Mouse (Mus musculus) midbrain, postnatal 0 days (tissue): ENCODE data around the gene Plekhm1. TPM values are rescaled to one million over a fixed set of nuclear protein-coding genes. Genes with fewer than 3 reads are reported as not detected.

Experiments used
- ATAC-seq: fragments of 200-750 bp; cut with Nextera tagmentation; 2 replicates; pipeline ENCODE4 v1.8.0; 2017; ENCODE audit warnings: moderate number of reproducible peaks, mild to moderate bottlenecking, moderate TSS enrichment, moderate library complexity; ENCODE audit not compliant: low FRiP score
- DNase-seq: peaks from one replicate; pipeline ENCODE4 v3.0.0-alpha.2; 2015; ENCODE audit warnings: low spot score
- H3K27ac ChIP-seq: fragments of 300-500 bp; sonication (generic); 2 replicates; pipeline ENCODE4 v1.5.1; 2014; ENCODE audit warnings: low read depth, mild to moderate bottlenecking, low read length, mixed read lengths
- H3K27me3 ChIP-seq: fragments of 300-500 bp; sonication (generic); 2 replicates; pipeline ENCODE4 v1.6.1; 2014; ENCODE audit warnings: low read length, control low read depth, mixed read lengths; ENCODE audit not compliant: insufficient read depth
- H3K36me3 ChIP-seq: fragments of 300-500 bp; sonication (generic); 2 replicates; pipeline ENCODE4 v1.6.1; 2014; ENCODE audit warnings: low read length, control low read depth, mixed read lengths; ENCODE audit not compliant: insufficient read depth
- H3K4me1 ChIP-seq: fragments of 300-500 bp; sonication (generic); 2 replicates; pipeline ENCODE4 v1.6.1; 2014; ENCODE audit warnings: mild to moderate bottlenecking, control low read depth, antibody characterized with exemption, low read length, mixed read lengths; ENCODE audit not compliant: insufficient read depth
- H3K4me2 ChIP-seq: fragments of 300-500 bp; sonication (generic); 2 replicates; pipeline ENCODE4 v1.6.1; 2014; ENCODE audit warnings: low read depth, mild to moderate bottlenecking, low read length, mixed read lengths; ENCODE audit not compliant: poor library complexity, severe bottlenecking
- H3K4me3 ChIP-seq: fragments of 300-500 bp; sonication (generic); 2 replicates; pipeline ENCODE4 v1.5.1; 2014; ENCODE audit warnings: low read depth, mild to moderate bottlenecking, low read length, moderate library complexity
- H3K9ac ChIP-seq: fragments of 300-500 bp; sonication (generic); replicated peaks from 2 replicates; pipeline ENCODE4 v1.6.1; 2014; ENCODE audit warnings: mild to moderate bottlenecking, low read length, moderate library complexity, mixed read lengths; ENCODE audit not compliant: poor library complexity, severe bottlenecking
- H3K9me3 ChIP-seq: fragments of 300-500 bp; sonication (generic); 2 replicates; pipeline ENCODE4 v1.6.1; 2016; ENCODE audit warnings: low read length, control low read depth
- CTCF ChIP-seq: IDR thresholded peaks from 2 replicates; pipeline ENCODE4 v1.5.1; 2016; ENCODE audit warnings: antibody characterized with exemption, mild to moderate bottlenecking
- WGBS: fragments of 180-500 bp; shearing (Covaris S2); extraction: QIAGEN DNeasy Blood & Tissue Kit; methylation state at CpG from one replicate; pipeline ENCODE4 v1.1.7; 2014; 5-methylcytosine and 5-hydroxymethylcytosine counted together
- polyA plus RNA-seq: library from polyadenylated mRNA; unstranded; fragments of >200 nt; fragmentation: Nextera tagmentation; extraction: Ambion mirVana; gene quantifications from 2 replicates; pipeline ENCODE4 v1.2.1, GENCODE M21; 2015
- total RNA-seq: library from RNA; depleted of rRNA; stranded (reverse); fragments of >200 nt; gene quantifications from 2 replicates; pipeline ENCODE4 v1.2.3, GENCODE M21; 2014

Plekhm1 gene
- total and polyA plus RNA-seq, 2 experiments from 2014 or later: 6.0 to 7.8 TPM

- Histone ChIP-seq H3K9ac (no peak overlapping the region), H3K27ac (no peak overlapping the region), H3K4me1 (no peaks in the 10 kb centered on the region), H3K9me3 (no peaks in the 10 kb centered on the region), H3K4me3 (no peak overlapping the region), H3K4me2 (no peak overlapping the region), H3K27me3 (no peaks in the 10 kb centered on the region), H3K36me3 (no peaks in the 10 kb centered on the region)
- DNase-seq (no peak), ATAC-seq (no peak)
- WGBS: 89% methylated on average over 7 of the region's 7 CpGs
- TF ChIP-seq CTCF: no peak
Measured at GRCm38 (mm10) chr11:103345408-103346091, 66.9 kb downstream of the Plekhm1 start.

GRCm38 (mm10) chr11:103344494-103345332 is 67.8 kb downstream of the Plekhm1 start:
- TF ChIP-seq CTCF: no peak
- H3K9me3 ChIP-seq: no peaks in the 10 kb centered on the region
- H3K4me1 ChIP-seq: no peaks in the 10 kb centered on the region
- H3K4me2 ChIP-seq: no peak overlapping the region
- no peaks in the 10 kb centered on the region for H3K36me3 ChIP-seq
- ATAC-seq: no peak
- no peak overlapping the region for H3K9ac ChIP-seq
- 75% methylated on average over 19 of the region's 19 CpGs for WGBS
- H3K27me3 ChIP-seq: 0 out of 2 replicates have a peak, but pooled peaks cover 5% of the 10 kb centered on the region
- DNase-seq: no peak
- no peak overlapping the region for H3K4me3 ChIP-seq
- H3K27ac ChIP-seq: no peak overlapping the region

- 74% methylated on average over 1 of the region's 1 CpGs for WGBS
- Histone ChIP-seq H3K36me3 (no peaks in the 10 kb centered on the region), H3K4me3 (no peak overlapping the region), H3K27ac (no peak overlapping the region), H3K9ac (no peak overlapping the region), H3K9me3 (no peaks in the 10 kb centered on the region), H3K4me2 (no peak overlapping the region), H3K27me3 (0 out of 2 replicates have a peak, but pooled peaks cover 5% of the 10 kb centered on the region), H3K4me1 (no peaks in the 10 kb centered on the region)
- DNase-seq: no peak
- no peak for ATAC-seq
- TF ChIP-seq CTCF: no peak
Measured at GRCm38 (mm10) chr11:103343881-103344280, 68.6 kb downstream of the Plekhm1 start.

- H3K4me3 ChIP-seq: no peak overlapping the region
- DNase-seq: no peak
- TF ChIP-seq CTCF: no peak
- no peak overlapping the region for H3K27ac ChIP-seq
- H3K36me3 ChIP-seq: no peaks in the 10 kb centered on the region
- no peak overlapping the region for H3K4me2 ChIP-seq
- H3K9me3 ChIP-seq: no peaks in the 10 kb centered on the region
- H3K4me1 ChIP-seq: no peaks in the 10 kb centered on the region
- 83% methylated on average over 6 of the region's 6 CpGs for WGBS
- H3K9ac ChIP-seq: no peak overlapping the region
- no peak for ATAC-seq
- 0 out of 2 replicates have a peak, but pooled peaks cover 5% of the 10 kb centered on the region for H3K27me3 ChIP-seq
Measured at GRCm38 (mm10) chr11:103343063-103343462, 69.4 kb downstream of the Plekhm1 start.

GRCm38 (mm10) chr11:103340677-103341076 is 71.8 kb downstream of the Plekhm1 start:
- 61% methylated on average over 7 of the region's 7 CpGs for WGBS
- H3K9ac ChIP-seq: no peak overlapping the region
- TF ChIP-seq CTCF: no peak
- DNase-seq: no peak
- H3K9me3 ChIP-seq: no peaks in the 10 kb centered on the region
- no peak overlapping the region for H3K4me3 ChIP-seq
- no peaks in the 10 kb centered on the region for H3K4me1 ChIP-seq
- no peak overlapping the region for H3K27ac ChIP-seq
- no peaks in the 10 kb centered on the region for H3K36me3 ChIP-seq
- no peak overlapping the region for H3K4me2 ChIP-seq
- 0 out of 2 replicates have a peak, but pooled peaks cover 5% of the 10 kb centered on the region for H3K27me3 ChIP-seq
- no peak for ATAC-seq

GRCm38 (mm10) chr11:103340130-103340529 is 72.4 kb downstream of the Plekhm1 start:
- Histone ChIP-seq H3K4me1 (no peaks in the 10 kb centered on the region), H3K27me3 (0 out of 2 replicates have a peak, but pooled peaks cover 5% of the 10 kb centered on the region), H3K27ac (no peak overlapping the region), H3K4me2 (peak overlapping the region; percentile 36), H3K9me3 (no peaks in the 10 kb centered on the region), H3K9ac (no peak overlapping the region), H3K4me3 (no peak overlapping the region), H3K36me3 (no peaks in the 10 kb centered on the region)
- no peak for DNase-seq
- no peak for TF ChIP-seq CTCF
- 69% methylated on average over 19 of the region's 19 CpGs for WGBS
- ATAC-seq: no peak
